Mouse (Mus musculus) ES-E14 (cell line): ENCODE results near the gene Klhdc7b.

ENCODE experiments used
- HCFC1 ChIP-seq: IDR thresholded peaks from 2 replicates; pipeline ENCODE4 v1.6.1; 2012; ENCODE audit warnings: low read length, inconsistent platforms, borderline replicate concordance; ENCODE audit not compliant: insufficient read depth
- MAFK ChIP-seq: IDR thresholded peaks from 2 replicates; pipeline ENCODE4 v1.6.1; 2014; ENCODE audit warnings: mild to moderate bottlenecking, low read depth, low read length, inconsistent platforms; ENCODE audit not compliant: insufficient read depth
- ZNF384 ChIP-seq: IDR thresholded peaks from 2 replicates; pipeline ENCODE4 v1.6.1; 2012; ENCODE audit warnings: low read depth, low read length, inconsistent platforms

GRCm38 (mm10) chr15:89372068-89372467 lies 12.6 kb upstream of the Klhdc7b start:
- TF ChIP-seq HCFC1 (no peak), MAFK (no peak), ZNF384 (no peak)
